Mouse (Mus musculus): ENCODE measurements around the gene Dop1b.

- TF ChIP-seq CTCF (IDR thresholded peaks at IDR 0.05; ENCODE audit: extremely low read depth, insufficient read depth, insufficient read length, insufficient replicate concordance) (no peak), POLR2A (IDR thresholded peaks at IDR 0.05; ENCODE audit: low read depth, low read length) (no peak)
Measured at GRCm38 (mm10) chr16:93794845-93795244, 83.1 kb downstream of the Dop1b start.

Measured in spleen, adult 2 months (tissue).